Mouse (Mus musculus): Measurements from ENCODE around the gene Nampt. TPM values are rescaled to one million over a fixed set of nuclear protein-coding genes. Genes with fewer than 3 reads are reported as not detected.

The Nampt gene
- polyA plus RNA-seq (2017; shearing (Covaris generic)) = 10 to 100 TPM; 31.8 to 38.8 TPM

- ATAC-seq = no peak
These were observed at the start of gene Nampt for GRCm38 (mm10) chr12:32819416-32819815. TSS of gene Nampt (plus strand) at chr12:32819545.

- ATAC-seq = no peak
These were observed 48.6 kb upstream of the Nampt start for GRCm38 (mm10) chr12:32770766-32771165.

- peak; percentile 90 for ATAC-seq
These were observed 44.8 kb upstream of the Nampt start for GRCm38 (mm10) chr12:32774592-32774991.

GRCm38 (mm10) chr12:32789092-32789491 is 30.3 kb upstream of the Nampt start:
- no peak for ATAC-seq

- peak; percentile 84 for ATAC-seq
These were observed 23.4 kb upstream of the Nampt start for GRCm38 (mm10) chr12:32795765-32796471.

- no peak for ATAC-seq
These were observed 21.9 kb upstream of the Nampt start for GRCm38 (mm10) chr12:32797438-32797837.

- no peak for ATAC-seq
These were observed 18.3 kb upstream of the Nampt start for GRCm38 (mm10) chr12:32801078-32801477.

- no peak for ATAC-seq
These were observed 13.8 kb upstream of the Nampt start for GRCm38 (mm10) chr12:32805559-32805958.

- ATAC-seq = peak; percentile 86
These were observed 669 bp downstream of the Nampt start for GRCm38 (mm10) chr12:32819823-32820605.

GRCm38 (mm10) chr12:32820688-32821503 is 1.6 kb downstream of the Nampt start:
- ATAC-seq = peak; percentile 47

- ATAC-seq = no peak
These were observed 2.2 kb downstream of the Nampt start for GRCm38 (mm10) chr12:32821504-32822011.

- no peak for ATAC-seq
These were observed 2.7 kb downstream of the Nampt start for GRCm38 (mm10) chr12:32822066-32822465.

- no peak for ATAC-seq
These were observed 5.2 kb downstream of the Nampt start for GRCm38 (mm10) chr12:32824586-32824985.

GRCm38 (mm10) chr12:32826971-32827370 is 7.6 kb downstream of the Nampt start:
- ATAC-seq = peak; percentile 90

GRCm38 (mm10) chr12:32828137-32828760 is 8.9 kb downstream of the Nampt start:
- no peak for ATAC-seq

- no peak for ATAC-seq
These were observed 10.2 kb downstream of the Nampt start for GRCm38 (mm10) chr12:32829321-32830090.

- no peak for ATAC-seq
These were observed 12.7 kb downstream of the Nampt start for GRCm38 (mm10) chr12:32832076-32832475.

GRCm38 (mm10) chr12:32834781-32835180 is 15.4 kb downstream of the Nampt start:
- ATAC-seq = no peak

- ATAC-seq = no peak
These were observed 15.9 kb downstream of the Nampt start for GRCm38 (mm10) chr12:32835235-32835634.

- ATAC-seq = no peak
These were observed 19.1 kb downstream of the Nampt start for GRCm38 (mm10) chr12:32838406-32838805.

- no peak for ATAC-seq
These were observed 19.6 kb downstream of the Nampt start for GRCm38 (mm10) chr12:32838954-32839353.

Measured in CD4-positive, CD25-positive, alpha-beta regulatory T cell, adult 4 months (primary cell).